Mouse (Mus musculus) CH12.LX (cell line): Measurements from ENCODE around the gene Pyurf.

Experiments used
- CHD2 ChIP-seq: IDR thresholded peaks from 2 replicates; pipeline ENCODE4 v1.6.1; 2011; ENCODE audit warnings: low read length, improper control_type of control experiment
- MXI1 ChIP-seq: IDR thresholded peaks from 2 replicates; pipeline ENCODE4 v1.6.1; 2011; ENCODE audit warnings: mild to moderate bottlenecking, low read depth, low read length, improper control_type of control experiment
- ZNF384 ChIP-seq: IDR thresholded peaks from 2 replicates; pipeline ENCODE4 v1.6.1; 2012; ENCODE audit warnings: low read depth, low read length, improper control_type of control experiment, inconsistent platforms

DNA sequence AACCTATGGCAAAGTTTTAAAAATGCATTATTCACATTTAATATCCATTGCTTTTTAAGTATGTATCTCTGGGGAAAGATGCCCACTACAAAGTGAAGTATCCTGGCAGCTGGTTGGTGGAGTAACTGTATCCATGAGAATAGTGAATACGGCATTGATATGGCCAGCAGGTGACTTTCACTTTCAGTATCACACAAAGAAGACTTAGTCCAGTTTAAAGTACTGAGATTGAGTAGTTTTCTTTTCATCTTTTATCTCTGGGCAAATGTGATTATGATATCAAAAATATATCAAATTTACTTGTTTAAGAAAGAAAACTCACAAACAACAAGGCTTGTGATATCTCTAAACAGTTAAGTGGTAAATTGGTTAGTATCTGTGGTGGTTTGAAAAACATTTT, 14.8 kb upstream of the Pyurf start:
- TF ChIP-seq MXI1 (no peak), ZNF384 (no peak), CHD2 (no peak)
